Mouse (Mus musculus): ENCODE results near the gene Nudt12. TPM values are rescaled to one million over a fixed set of nuclear protein-coding genes. Genes with fewer than 3 reads are reported as not detected.

The Nudt12 gene
- total RNA-seq (2021) (10 to 100 TPM; 14.6 to 16.9 TPM), polyA plus RNA-seq (2012; rRNA removed) (4.5 and 10.6 TPM in 2 replicates)
- long read RNA-seq, full-length matches to known transcripts = 6 of 6 reads
- long read RNA-seq, partial matches to known transcripts = 0 of 6 reads
- long read RNA-seq, other reads (novel, unspliced or antisense) = 0 of 6 reads

GRCm38 (mm10) chr17:59013091-59013459 is at the start of gene Nudt12:
Nudt12 (minus strand) TSS chr17:59013372.
- Histone ChIP-seq H3K4me1 (ENCODE audit: control insufficient read depth, insufficient read depth, low read length) (peaks cover 1% of the 10 kb centered on the region; the same call in 1 of the 2 replicates), H3K4me3 (peak within 1 kb of the TSS; percentile 78)
- WGBS = under 1% methylated on average over 22 of the region's 22 CpGs

GRCm38 (mm10) chr17:59053306-59053705 is 40.1 kb upstream of the Nudt12 start:
- no peak overlapping the region for H3K4me3 ChIP-seq
- no peak for DNase-seq
- no peaks in the 10 kb centered on the region for H3K36me3 ChIP-seq (ENCODE audit: control insufficient read depth, insufficient read depth, low read length)
- H3K79me2 ChIP-seq (replicated peaks; ENCODE audit: control insufficient read depth, insufficient read depth, low read length) = no peaks in the 10 kb centered on the region
- no peaks in the 10 kb centered on the region for H3K27me3 ChIP-seq (ENCODE audit: control insufficient read depth, insufficient read depth, low read length)
- no peaks in the 10 kb centered on the region for H3K4me1 ChIP-seq (ENCODE audit: control insufficient read depth, insufficient read depth, low read length)
- H3K9ac ChIP-seq (ENCODE audit: low read depth, low read length) = no peak overlapping the region
- H3K27ac ChIP-seq = no peak overlapping the region
- TF ChIP-seq POLR2A (IDR thresholded peaks at IDR 0.05; ENCODE audit: insufficient read depth, low read depth, low read length) = no peak
- TF ChIP-seq EP300 (IDR thresholded peaks at IDR 0.05; ENCODE audit: insufficient read depth, low read depth, low read length) = no peak
- TF ChIP-seq CTCF (IDR thresholded peaks at IDR 0.05) = no peak
- 56% methylated on average over 4 of the region's 4 CpGs for WGBS
- intact Hi-C loops (cut with DNase I) = no loop called here

More at GRCm38 (mm10) chr17:59013091-59013459, at the start of gene Nudt12:
- Histone ChIP-seq H3K9ac (ENCODE audit: low read depth, low read length) (peak within 1 kb of the TSS; percentile 95), H3K27ac (peak within 1 kb of the TSS; percentile 89), H3K27me3 (ENCODE audit: control insufficient read depth, insufficient read depth, low read length) (no peaks in the 10 kb centered on the region), H3K36me3 (ENCODE audit: control insufficient read depth, insufficient read depth, low read length) (peaks cover 2% of the 10 kb centered on the region; the same call in 1 of the 2 replicates), H3K79me2 (replicated peaks; ENCODE audit: control insufficient read depth, insufficient read depth, low read length) (no peaks in the 10 kb centered on the region)
- intact Hi-C loops (cut with DNase I) = no loop called here
- TF ChIP-seq EP300 (IDR thresholded peaks at IDR 0.05; ENCODE audit: insufficient read depth, low read depth, low read length) = no peak
- TF ChIP-seq POLR2A (IDR thresholded peaks at IDR 0.05; ENCODE audit: insufficient read depth, low read depth, low read length) = peak; percentile 65
- peak; percentile 48 for TF ChIP-seq CTCF (IDR thresholded peaks at IDR 0.05)
- peak; percentile 71 to 75 for DNase-seq

- no peaks in the 10 kb centered on the region for H3K27me3 ChIP-seq (ENCODE audit: control insufficient read depth, insufficient read depth, low read length)
- TF ChIP-seq CTCF (IDR thresholded peaks at IDR 0.05) (peak; percentile 49), EP300 (IDR thresholded peaks at IDR 0.05; ENCODE audit: insufficient read depth, low read depth, low read length) (no peak)
- WGBS = 31% methylated on average over 5 of the region's 5 CpGs
Observed at GRCm38 (mm10) chr17:59039754-59040153, 26.6 kb upstream of the Nudt12 start.

GRCm38 (mm10) chr17:59033445-59033844 is 20.3 kb upstream of the Nudt12 start:
- TF ChIP-seq POLR2A (IDR thresholded peaks at IDR 0.05; ENCODE audit: insufficient read depth, low read depth, low read length) (no peak), CTCF (IDR thresholded peaks at IDR 0.05) (no peak), EP300 (IDR thresholded peaks at IDR 0.05; ENCODE audit: insufficient read depth, low read depth, low read length) (no peak)
- DNase-seq = no peak
- WGBS = 87% methylated on average over 3 of the region's 3 CpGs

More at GRCm38 (mm10) chr17:59039754-59040153, 26.6 kb upstream of the Nudt12 start:
- H3K79me2 ChIP-seq (replicated peaks; ENCODE audit: control insufficient read depth, insufficient read depth, low read length) = no peaks in the 10 kb centered on the region
- H3K36me3 ChIP-seq (ENCODE audit: control insufficient read depth, insufficient read depth, low read length) = no peaks in the 10 kb centered on the region
- H3K27ac ChIP-seq = no peak overlapping the region
- H3K9ac ChIP-seq (ENCODE audit: low read depth, low read length) = no peak overlapping the region
- no peaks in the 10 kb centered on the region for H3K4me1 ChIP-seq (ENCODE audit: control insufficient read depth, insufficient read depth, low read length)
- H3K4me3 ChIP-seq = no peak overlapping the region
- DNase-seq = no peak
- intact Hi-C loops (cut with DNase I) = no loop called here

GRCm38 (mm10) chr17:59026336-59026735 is 13.2 kb upstream of the Nudt12 start:
- no peak overlapping the region for H3K27ac ChIP-seq
- H3K79me2 ChIP-seq (replicated peaks; ENCODE audit: control insufficient read depth, insufficient read depth, low read length) = no peaks in the 10 kb centered on the region
- 79% methylated on average over 3 of the region's 3 CpGs for WGBS
- TF ChIP-seq EP300 (IDR thresholded peaks at IDR 0.05; ENCODE audit: insufficient read depth, low read depth, low read length) (no peak), CTCF (IDR thresholded peaks at IDR 0.05) (no peak), POLR2A (IDR thresholded peaks at IDR 0.05; ENCODE audit: insufficient read depth, low read depth, low read length) (no peak)
- H3K9ac ChIP-seq (ENCODE audit: low read depth, low read length) = no peak overlapping the region
- H3K4me3 ChIP-seq = no peak overlapping the region
- no peaks in the 10 kb centered on the region for H3K27me3 ChIP-seq (ENCODE audit: control insufficient read depth, insufficient read depth, low read length)
- no peak for DNase-seq
- intact Hi-C loops (cut with DNase I) = no loop called here
- H3K4me1 ChIP-seq (ENCODE audit: control insufficient read depth, insufficient read depth, low read length) = no peaks in the 10 kb centered on the region
- no peaks in the 10 kb centered on the region for H3K36me3 ChIP-seq (ENCODE audit: control insufficient read depth, insufficient read depth, low read length)

More at GRCm38 (mm10) chr17:59033445-59033844, 20.3 kb upstream of the Nudt12 start:
- no peaks in the 10 kb centered on the region for H3K4me1 ChIP-seq (ENCODE audit: control insufficient read depth, insufficient read depth, low read length)
- intact Hi-C loops (cut with DNase I) = no loop called here
- no peak overlapping the region for H3K4me3 ChIP-seq
- no peak overlapping the region for H3K27ac ChIP-seq
- no peaks in the 10 kb centered on the region for H3K36me3 ChIP-seq (ENCODE audit: control insufficient read depth, insufficient read depth, low read length)
- no peak overlapping the region for H3K9ac ChIP-seq (ENCODE audit: low read depth, low read length)
- H3K79me2 ChIP-seq (replicated peaks; ENCODE audit: control insufficient read depth, insufficient read depth, low read length) = no peaks in the 10 kb centered on the region
- no peaks in the 10 kb centered on the region for H3K27me3 ChIP-seq (ENCODE audit: control insufficient read depth, insufficient read depth, low read length)

GRCm38 (mm10) chr17:59024502-59024901 is 11.3 kb upstream of the Nudt12 start:
- no peak for DNase-seq
- TF ChIP-seq POLR2A (IDR thresholded peaks at IDR 0.05; ENCODE audit: insufficient read depth, low read depth, low read length) (no peak), EP300 (IDR thresholded peaks at IDR 0.05; ENCODE audit: insufficient read depth, low read depth, low read length) (no peak), CTCF (IDR thresholded peaks at IDR 0.05) (no peak)
- H3K27ac ChIP-seq = no peak overlapping the region
- no peaks in the 10 kb centered on the region for H3K36me3 ChIP-seq (ENCODE audit: control insufficient read depth, insufficient read depth, low read length)
- 58% methylated on average over 6 of the region's 6 CpGs for WGBS
- H3K79me2 ChIP-seq (replicated peaks; ENCODE audit: control insufficient read depth, insufficient read depth, low read length) = no peaks in the 10 kb centered on the region
- H3K4me1 ChIP-seq (ENCODE audit: control insufficient read depth, insufficient read depth, low read length) = no peaks in the 10 kb centered on the region
- no peak overlapping the region for H3K4me3 ChIP-seq
- H3K9ac ChIP-seq (ENCODE audit: low read depth, low read length) = no peak overlapping the region
- intact Hi-C loops (cut with DNase I) = no loop called here
- H3K27me3 ChIP-seq (ENCODE audit: control insufficient read depth, insufficient read depth, low read length) = no peaks in the 10 kb centered on the region

Measured in heart, adult 2 months (tissue).